Mouse (Mus musculus): ENCODE measurements around the gene Rtkn.
"Not testable (repeated sequence)": the region's sequence is repeated elsewhere in the genome, so short reads cannot be mapped to it uniquely, and the experiment has no call there.

Gene Rtkn

DNA sequence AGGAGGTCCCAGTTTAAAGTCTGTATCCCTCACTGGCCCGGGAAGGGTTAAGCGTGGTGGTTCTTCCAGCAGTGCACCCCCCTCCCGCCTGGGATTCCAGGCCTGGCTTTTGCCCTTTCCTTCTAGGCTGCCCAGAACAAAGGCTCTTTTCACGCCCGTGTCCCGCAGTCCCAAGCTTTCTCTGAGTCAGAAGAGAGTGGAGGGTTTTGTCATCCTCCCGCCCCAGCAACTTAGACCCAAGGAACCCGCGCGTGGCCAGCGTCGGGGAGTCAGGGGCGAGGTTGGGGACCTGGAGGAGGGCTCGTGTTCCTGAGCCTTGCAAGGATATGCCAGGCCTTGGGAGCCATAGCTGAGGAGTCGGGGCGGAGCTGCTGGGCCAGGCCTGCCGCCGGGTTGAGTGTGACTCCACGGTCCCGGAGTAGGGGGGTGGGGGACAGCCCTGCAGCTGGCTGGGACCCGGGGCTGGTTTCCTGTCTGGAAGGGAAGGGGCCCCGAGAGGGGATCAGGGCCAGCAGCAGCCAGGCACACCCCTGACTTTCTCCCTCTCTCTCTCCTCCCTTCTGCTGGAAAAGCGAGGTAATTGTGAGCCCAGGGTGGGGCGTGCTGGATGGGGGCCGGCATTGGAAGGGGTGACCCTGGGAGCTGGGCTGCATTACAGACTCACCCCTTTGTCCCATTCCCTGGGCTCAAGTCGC lies 1.8 kb downstream of the Rtkn start:
- peak; percentile 45; the same call in 1 of the 2 replicates for ATAC-seq (ENCODE audit: insufficient number of reproducible peaks, low FRiP score, low TSS enrichment)

DNA sequence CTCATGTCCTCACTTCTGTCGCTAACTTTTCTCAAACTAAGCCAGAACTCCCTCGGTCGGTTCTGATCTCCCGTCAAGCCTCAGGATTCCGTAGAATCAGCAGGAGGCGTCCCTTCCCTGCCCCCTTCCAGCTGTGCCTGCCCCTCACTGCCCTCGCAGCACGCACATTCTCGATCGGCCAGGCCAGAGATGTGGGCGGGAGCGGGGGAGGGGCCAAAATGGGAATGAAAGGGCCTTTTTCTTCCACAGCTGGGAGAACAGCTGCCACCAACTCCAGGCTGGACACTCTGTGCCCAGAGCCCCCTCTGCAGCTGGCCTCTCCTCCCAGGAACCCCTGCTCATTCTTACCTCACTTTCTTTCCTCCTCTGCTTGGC lies 2.3 kb downstream of the Rtkn start:
- ATAC-seq (ENCODE audit: insufficient number of reproducible peaks, low FRiP score, low TSS enrichment) = no peak

DNA sequence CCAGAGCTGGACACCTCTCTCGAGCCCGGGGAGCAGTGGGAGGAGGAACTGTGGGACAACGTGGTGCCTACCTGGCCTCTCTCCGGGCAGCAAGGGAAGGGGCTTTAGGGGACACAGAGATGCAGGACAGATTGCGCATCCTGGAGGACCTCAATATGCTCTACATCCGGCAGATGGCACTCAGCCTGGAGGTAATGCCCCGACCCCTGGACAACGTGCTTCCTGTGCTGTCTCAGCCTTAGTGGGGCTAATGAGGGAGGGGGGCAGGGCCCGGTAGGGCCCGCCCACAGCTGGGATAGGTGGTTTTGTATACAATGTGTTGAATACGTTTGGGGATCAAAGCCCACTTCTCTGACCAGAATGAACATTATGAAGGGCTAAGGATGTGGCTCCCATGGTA lies 2.8 kb downstream of the Rtkn start:
- ATAC-seq (ENCODE audit: insufficient number of reproducible peaks, low FRiP score, low TSS enrichment) = no peak

DNA sequence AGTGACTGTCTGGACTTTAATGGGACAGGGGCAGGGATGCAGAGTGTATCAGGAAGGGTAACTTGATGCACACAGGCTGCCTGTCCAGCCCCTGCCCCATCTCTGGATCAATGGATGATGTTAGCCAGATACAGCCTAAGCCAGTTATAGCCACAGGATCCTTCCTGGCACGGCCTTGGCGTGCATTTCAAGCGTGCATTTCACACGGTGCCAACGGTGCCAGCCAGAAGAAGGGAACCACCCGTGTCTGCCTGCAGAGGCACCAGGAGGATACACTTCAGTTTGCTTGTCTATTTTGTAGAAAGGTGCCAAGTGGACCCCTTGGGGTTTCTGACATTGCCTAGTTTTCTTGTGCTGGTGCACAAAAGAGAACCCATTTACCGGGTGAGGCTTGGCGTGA lies 4.8 kb downstream of the Rtkn start:
- ATAC-seq (ENCODE audit: insufficient number of reproducible peaks, low FRiP score, low TSS enrichment) = no peak

DNA sequence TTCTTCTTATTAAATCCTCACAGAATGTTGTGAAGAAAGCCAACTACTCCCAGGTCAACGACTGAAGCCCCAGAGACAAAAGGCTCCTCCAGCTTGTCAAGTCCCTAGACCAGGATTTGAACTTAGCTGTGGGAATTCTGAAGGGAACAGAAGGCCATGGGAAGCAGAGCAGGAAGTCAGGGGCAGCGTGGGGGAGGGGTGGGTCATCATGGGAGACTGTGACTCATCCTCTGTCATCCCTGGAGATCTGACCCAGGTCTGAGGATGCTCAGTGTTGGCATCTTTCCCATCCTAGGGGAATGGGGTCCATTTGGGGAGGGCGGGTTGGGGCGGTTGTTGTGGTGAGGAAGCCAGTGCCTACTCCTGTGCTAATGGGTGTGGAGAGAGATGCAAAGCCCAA lies 6.4 kb downstream of the Rtkn start:
- ATAC-seq (ENCODE audit: insufficient number of reproducible peaks, low FRiP score, low TSS enrichment) = no peak

- ATAC-seq (ENCODE audit: insufficient number of reproducible peaks, low FRiP score, low TSS enrichment) = no peak
These were observed 7.0 kb downstream of the Rtkn start for GRCm38 (mm10) chr6:83142211-83142731.

DNA sequence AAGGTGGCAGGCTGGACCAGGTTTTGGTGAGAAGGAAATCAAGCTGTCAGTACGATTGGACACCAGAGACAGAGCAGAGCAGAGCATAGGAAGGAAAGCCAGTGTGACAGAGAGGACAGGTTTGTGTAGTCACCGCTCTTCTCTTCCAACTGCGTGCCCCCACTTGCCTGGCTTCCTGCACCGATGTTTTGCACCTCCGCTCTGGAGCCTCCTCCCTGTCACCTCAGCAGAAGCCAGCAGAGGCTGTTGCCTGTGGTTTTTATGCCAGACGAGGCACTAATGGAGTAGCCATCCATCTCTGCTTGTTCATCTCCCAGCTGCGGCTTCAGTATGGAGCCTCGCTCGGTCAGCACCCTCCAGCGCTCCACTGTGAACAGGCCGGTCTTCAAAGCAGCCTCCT lies 7.6 kb downstream of the Rtkn start:
- ATAC-seq (ENCODE audit: insufficient number of reproducible peaks, low FRiP score, low TSS enrichment) = no peak

DNA sequence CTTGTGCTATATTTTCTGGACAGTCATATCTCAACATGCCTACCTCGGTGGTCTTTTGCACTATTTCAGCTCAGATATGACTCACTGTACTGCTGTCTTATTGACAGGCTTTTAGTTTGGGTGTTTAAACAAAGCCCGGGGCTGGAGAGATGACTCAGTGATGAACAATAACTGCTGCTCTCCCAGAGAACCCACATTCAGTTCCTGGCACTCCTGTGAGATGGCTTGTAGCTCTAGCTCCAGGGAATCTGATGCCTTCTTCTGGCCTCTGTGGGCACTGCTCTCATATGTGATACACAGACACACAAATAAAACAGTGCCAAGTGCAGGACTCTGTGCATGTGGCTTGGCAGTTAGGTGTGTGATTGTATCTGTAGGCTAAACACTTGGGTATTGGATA lies 9.9 kb downstream of the Rtkn start:
- ATAC-seq (ENCODE audit: insufficient number of reproducible peaks, low FRiP score, low TSS enrichment) = no peak

DNA sequence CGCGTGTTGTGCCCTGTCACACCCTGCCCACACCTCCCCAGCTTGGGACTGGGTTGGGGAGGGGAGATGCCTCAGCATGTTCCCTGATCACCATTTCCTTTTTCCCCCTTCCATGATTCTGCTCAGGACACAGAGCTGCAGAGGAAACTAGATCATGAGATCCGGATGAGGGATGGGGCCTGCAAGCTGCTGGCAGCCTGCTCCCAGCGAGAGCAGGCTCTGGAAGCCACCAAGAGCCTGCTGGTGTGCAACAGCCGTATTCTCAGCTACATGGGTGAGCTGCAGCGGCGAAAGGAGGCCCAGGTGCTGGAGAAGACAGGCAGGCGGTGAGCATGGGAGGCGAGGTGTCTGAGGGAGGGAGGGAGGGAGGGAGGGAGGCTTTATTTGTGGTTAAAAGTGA lies 10.5 kb downstream of the Rtkn start:
- no peak for ATAC-seq (ENCODE audit: insufficient number of reproducible peaks, low FRiP score, low TSS enrichment)

DNA sequence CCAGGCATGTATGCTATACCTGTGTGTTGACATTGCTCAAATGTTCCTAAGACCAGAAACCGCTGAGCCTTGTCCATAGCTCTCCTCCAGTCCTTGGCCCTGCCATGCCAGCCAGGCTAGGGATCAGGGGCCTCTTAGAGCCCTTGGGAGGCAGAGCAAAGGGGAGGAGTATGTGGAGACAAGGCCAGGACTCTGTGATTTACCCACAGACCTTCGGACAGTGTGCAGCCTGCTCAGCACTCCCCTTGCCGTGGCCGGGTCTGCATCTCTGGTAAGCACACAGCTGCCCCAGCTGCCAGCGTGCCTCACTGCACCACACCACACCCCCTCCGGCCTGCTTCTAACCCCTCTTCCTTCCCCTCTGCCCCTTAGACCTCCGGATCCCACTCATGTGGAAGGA lies 12.0 kb downstream of the Rtkn start:
- no peak for ATAC-seq (ENCODE audit: insufficient number of reproducible peaks, low FRiP score, low TSS enrichment)

DNA sequence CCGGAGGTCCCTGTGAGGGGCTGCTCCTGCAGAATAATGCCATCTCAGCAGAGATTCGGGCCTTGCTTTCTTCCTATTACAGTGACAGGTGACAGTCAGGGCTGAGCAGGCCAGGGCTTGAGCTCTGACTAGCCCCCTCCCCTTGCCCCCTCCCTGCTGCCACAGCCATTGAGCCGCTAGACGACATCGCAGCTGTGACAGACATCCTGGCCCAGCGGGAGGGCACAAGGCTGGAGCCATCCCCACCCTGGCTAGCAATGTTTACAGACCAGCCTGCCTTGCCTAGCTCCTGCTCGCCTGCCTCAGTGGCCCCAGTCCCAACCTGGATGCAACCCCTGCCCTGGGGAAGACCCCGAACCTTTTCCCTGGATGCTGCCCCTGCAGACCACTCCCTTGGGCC lies 16.5 kb downstream of the Rtkn start:
- no peak for ATAC-seq (ENCODE audit: insufficient number of reproducible peaks, low FRiP score, low TSS enrichment)

- no peak for ATAC-seq (ENCODE audit: insufficient number of reproducible peaks, low FRiP score, low TSS enrichment)
These were observed 17.8 kb downstream of the Rtkn start for GRCm38 (mm10) chr6:83153038-83153437.

GRCm38 (mm10) chr6:83153485-83153884 lies 18.2 kb downstream of the Rtkn start:
- ATAC-seq (ENCODE audit: insufficient number of reproducible peaks, low FRiP score, low TSS enrichment) = no peak

DNA sequence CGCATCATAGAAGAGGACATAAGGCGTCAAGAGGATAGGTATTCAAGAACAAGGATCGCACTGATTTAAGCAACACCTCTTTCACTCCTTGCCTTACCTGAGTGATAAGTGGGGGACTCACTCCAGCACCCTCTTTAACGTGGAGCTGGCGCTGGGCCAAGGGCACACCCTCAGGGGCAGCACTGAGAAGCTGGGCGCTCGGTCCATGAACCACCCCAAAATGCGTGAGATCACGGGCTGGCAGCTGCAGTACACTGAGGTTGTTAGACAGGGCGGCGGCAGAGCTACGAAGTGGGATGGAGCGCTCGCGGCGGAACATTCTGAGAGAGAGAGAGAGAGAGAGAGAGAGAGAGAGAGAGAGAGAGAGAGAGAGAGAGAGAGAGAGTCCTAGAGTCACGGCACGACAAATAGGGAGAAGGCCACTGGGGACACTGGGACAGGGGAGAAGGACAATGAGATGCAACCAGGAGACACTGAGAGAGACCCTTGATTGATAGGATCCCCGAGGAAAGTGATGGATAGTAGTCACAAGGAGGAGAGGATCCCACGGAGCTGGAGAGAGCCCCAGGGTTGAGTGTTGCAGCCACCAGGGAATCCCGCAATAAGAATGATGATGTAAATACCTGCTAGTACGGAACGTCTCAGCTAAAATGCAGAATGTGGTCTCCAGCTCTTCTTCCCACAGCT lies 20.4 kb downstream of the Rtkn start:
- 0 out of 2 replicates have a peak, but pooled peaks have one; percentile 36 for ATAC-seq (ENCODE audit: insufficient number of reproducible peaks, low FRiP score, low TSS enrichment)

DNA sequence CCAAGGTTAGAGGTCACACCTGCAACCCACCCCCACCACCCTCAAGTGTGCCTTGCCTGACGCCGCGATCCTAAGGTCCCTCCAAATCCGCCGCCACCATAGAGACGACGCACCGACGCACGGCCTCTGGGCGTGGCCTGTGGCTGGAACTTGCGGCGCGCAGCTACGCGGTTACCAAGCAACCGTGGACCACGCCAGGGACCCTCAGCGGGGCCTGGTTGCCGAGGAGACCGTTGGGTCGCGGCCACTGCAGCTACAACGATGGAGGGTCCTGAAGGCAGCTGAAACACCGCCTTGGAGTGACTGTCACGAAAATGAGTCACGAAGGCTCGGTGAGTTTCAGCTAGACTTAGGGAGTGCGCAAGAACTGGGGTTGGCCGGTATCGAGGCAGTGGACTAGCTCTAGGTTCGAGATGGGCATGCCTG lies 21.0 kb downstream of the Rtkn start, which contains the start of the genes Wdr54 and 1700003E16Rik:
TSS of gene Wdr54 (minus strand) at position 139 of the 426 bp plus-strand sequence.
TSS of gene 1700003E16Rik (plus strand) at position 146 of the 426 bp plus-strand sequence.
- ATAC-seq (ENCODE audit: insufficient number of reproducible peaks, low FRiP score, low TSS enrichment) = peak; percentile 80

- ATAC-seq (ENCODE audit: insufficient number of reproducible peaks, low FRiP score, low TSS enrichment) = not testable (repeated sequence)
These were observed 24.2 kb downstream of the Rtkn start for GRCm38 (mm10) chr6:83159456-83159855.

DNA sequence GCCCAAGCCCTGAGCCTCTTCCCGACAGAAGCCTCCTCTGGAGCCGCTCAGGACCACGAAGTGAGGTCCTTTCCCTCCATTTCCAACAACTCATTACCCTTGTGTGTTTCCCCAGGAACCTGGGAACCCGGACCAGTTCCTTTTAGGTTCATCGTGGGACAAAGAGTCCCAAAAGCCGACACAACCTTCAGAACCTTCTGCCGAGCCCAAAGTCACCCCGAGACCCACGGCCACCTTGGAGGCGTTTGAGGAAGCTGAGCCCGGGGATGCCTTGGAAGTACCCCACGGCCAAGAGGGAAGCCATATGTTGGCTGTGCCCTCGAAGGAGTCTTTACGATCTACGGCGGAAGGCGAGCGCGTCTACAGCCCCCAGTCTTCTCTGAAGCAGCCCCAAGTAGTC lies 26.2 kb downstream of the Rtkn start:
- no peak for ATAC-seq (ENCODE audit: insufficient number of reproducible peaks, low FRiP score, low TSS enrichment)

- ATAC-seq (ENCODE audit: insufficient number of reproducible peaks, low FRiP score, low TSS enrichment) = no peak
These were observed 26.8 kb downstream of the Rtkn start for GRCm38 (mm10) chr6:83161921-83162641.

DNA sequence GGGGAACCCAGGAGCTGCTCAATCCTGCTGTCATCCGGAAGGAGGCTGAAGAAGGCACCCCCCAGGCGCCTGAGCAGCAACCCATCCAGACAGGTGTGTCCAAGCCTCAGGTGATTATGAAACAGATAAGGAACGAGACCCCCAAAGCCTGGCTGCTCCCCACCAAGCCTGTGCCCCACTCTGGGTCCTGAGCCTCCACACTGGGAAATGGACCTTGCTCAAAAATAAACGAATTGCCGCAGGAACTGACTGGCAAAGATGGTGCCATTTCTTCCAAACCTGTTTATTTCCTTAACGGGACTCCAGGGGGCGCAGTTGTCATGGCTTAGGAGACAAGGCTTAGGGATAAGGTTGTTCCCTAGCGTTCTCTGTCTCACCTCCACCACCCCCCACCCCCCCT lies 27.4 kb downstream of the Rtkn start:
- no peak for ATAC-seq (ENCODE audit: insufficient number of reproducible peaks, low FRiP score, low TSS enrichment)

GRCm38 (mm10) chr6:83165026-83165606 lies 29.9 kb downstream of the Rtkn start:
- no peak for ATAC-seq (ENCODE audit: insufficient number of reproducible peaks, low FRiP score, low TSS enrichment)
